Mouse (Mus musculus): Measurements from ENCODE around the gene Slc39a3. TPM values are rescaled to one million over a fixed set of nuclear protein-coding genes. Genes with fewer than 3 reads are reported as not detected.

The Slc39a3 gene
- polyA plus RNA-seq, 1 experiment, result 11.6 TPM

DNA sequence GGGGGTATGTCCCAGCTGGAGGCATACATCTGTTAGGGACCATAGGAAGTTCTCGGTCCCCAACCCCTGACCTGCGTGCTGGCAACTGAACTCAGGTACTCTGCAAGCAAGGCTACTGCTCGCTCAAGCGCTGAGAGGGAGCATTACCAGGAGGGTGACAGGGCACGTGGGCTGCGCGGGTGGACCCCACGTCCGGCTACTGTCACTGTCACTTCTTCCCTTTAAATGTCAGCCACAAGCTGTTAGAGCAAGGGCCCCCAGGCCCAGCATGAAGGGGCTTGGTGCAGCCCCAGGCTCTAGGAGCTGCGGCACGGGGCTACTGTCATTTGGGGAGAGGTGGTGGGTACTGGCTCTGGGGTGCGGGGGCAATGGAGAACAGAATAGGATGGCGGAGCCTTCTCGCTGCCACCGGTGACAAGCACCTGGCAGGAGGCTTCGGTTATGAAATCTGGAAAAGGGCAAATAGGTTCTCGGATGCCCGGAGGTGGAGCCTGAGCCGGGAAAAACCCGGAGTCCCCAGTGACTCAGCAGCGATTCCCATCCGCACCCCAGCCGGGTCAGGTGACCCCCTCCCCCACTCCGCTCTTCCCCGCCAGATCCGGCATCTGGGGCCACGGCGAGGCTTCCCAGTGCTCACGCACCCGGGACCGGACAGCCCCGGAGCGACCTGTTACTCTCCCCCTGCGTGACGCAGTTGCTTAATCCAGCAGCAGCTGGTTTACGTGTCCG is 51.8 kb downstream of the Slc39a3 start:
- Histone ChIP-seq H3K79me3 (ENCODE audit: low read depth) (no peaks in the 10 kb centered on the region), H3K79me2 (ENCODE audit: control insufficient read depth, insufficient read depth) (no peaks in the 10 kb centered on the region), H3K36me3 (ENCODE audit: control insufficient read depth, insufficient read depth) (no peaks in the 10 kb centered on the region), H3K27me3 (ENCODE audit: control insufficient read depth, insufficient read depth, insufficient read length) (no peaks in the 10 kb centered on the region), H3ac (ENCODE audit: control insufficient read depth, insufficient read length, low read depth) (no peak overlapping the region), H3K4me3 (ENCODE audit: insufficient read depth, poor library complexity, severe bottlenecking) (no peak overlapping the region)
- no peak for TF ChIP-seq CTCF (IDR thresholded peaks at IDR 0.05; ENCODE audit: control insufficient read depth, insufficient read depth, insufficient read length)
- TF ChIP-seq USF1 (IDR thresholded peaks at IDR 0.05; ENCODE audit: low read depth), result peak; percentile 38

DNA sequence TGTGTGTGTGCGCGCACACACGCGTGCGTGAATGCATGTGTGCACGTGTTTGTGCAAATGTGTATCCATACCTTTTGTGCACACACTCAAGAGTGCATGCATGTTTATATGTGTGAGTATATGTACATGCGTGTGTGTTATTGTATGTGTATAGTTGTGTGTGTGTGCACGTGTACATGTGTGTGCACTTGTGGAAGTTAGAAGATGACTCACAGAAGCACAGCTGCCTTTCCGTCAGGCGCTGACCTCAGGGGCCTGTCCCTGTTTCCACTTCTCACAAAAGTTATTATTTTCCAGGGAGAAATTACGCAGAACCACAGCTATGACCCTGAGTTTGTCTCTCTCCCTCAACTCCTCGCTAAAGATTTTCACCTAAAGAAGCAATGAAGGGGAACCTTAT is 53.0 kb downstream of the Slc39a3 start:
- Histone ChIP-seq H3K36me3 (ENCODE audit: control insufficient read depth, insufficient read depth) (no peaks in the 10 kb centered on the region), H3K79me2 (ENCODE audit: control insufficient read depth, insufficient read depth) (no peaks in the 10 kb centered on the region), H3K27me3 (ENCODE audit: control insufficient read depth, insufficient read depth, insufficient read length) (no peaks in the 10 kb centered on the region), H3K4me3 (ENCODE audit: insufficient read depth, poor library complexity, severe bottlenecking) (no peak overlapping the region), H3ac (ENCODE audit: control insufficient read depth, insufficient read length, low read depth) (no peak overlapping the region), H3K79me3 (ENCODE audit: low read depth) (no peaks in the 10 kb centered on the region)
- TF ChIP-seq FOSL1 (IDR thresholded peaks at IDR 0.05; ENCODE audit: insufficient read depth, low read length, poor library complexity, severe bottlenecking) (no peak), MYOG (IDR thresholded peaks at IDR 0.05; ENCODE audit: control insufficient read depth, extremely low read depth, insufficient read length) (no peak), USF1 (IDR thresholded peaks at IDR 0.05; ENCODE audit: low read depth) (no peak), MAX (IDR thresholded peaks at IDR 0.05) (no peak), CTCF (IDR thresholded peaks at IDR 0.05; ENCODE audit: control insufficient read depth, insufficient read depth, insufficient read length) (no peak), MYOD1 (IDR thresholded peaks at IDR 0.05; ENCODE audit: control insufficient read depth, insufficient read length, low read depth) (no peak), CEBPB (IDR thresholded peaks at IDR 0.05; ENCODE audit: low read depth) (no peak)

DNA sequence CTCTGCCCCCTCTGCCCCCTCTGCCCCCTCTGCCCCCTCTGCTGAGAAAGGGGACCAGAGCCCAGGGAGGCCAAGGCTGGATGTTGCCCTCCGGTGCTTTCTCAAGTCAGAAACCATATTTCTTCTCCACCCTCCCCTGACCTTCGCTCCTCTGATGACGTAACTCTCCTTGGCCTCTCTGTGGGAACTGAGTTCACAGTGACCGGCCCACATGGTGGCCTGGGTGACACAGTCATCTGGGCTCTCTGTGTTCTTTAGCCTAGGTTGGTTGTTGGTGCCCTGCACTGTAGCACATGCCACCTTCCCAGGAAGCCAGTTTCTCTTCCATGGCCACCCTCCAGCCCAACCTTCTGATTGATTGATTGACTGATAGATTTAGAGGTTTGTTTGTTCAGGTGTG is 54.8 kb downstream of the Slc39a3 start:
- Histone ChIP-seq H3K79me2 (ENCODE audit: control insufficient read depth, insufficient read depth) (no peaks in the 10 kb centered on the region), H3K79me3 (ENCODE audit: low read depth) (no peaks in the 10 kb centered on the region), H3K27me3 (ENCODE audit: control insufficient read depth, insufficient read depth, insufficient read length) (no peaks in the 10 kb centered on the region), H3K36me3 (ENCODE audit: control insufficient read depth, insufficient read depth) (no peaks in the 10 kb centered on the region), H3K4me3 (ENCODE audit: insufficient read depth, poor library complexity, severe bottlenecking) (no peak overlapping the region), H3ac (ENCODE audit: control insufficient read depth, insufficient read length, low read depth) (no peak overlapping the region)
- no peak for TF ChIP-seq MAX (IDR thresholded peaks at IDR 0.05)
- no peak for TF ChIP-seq MYOD1 (IDR thresholded peaks at IDR 0.05; ENCODE audit: control insufficient read depth, insufficient read length, low read depth)
- TF ChIP-seq FOSL1 (IDR thresholded peaks at IDR 0.05; ENCODE audit: insufficient read depth, low read length, poor library complexity, severe bottlenecking), result no peak
- TF ChIP-seq CEBPB (IDR thresholded peaks at IDR 0.05; ENCODE audit: low read depth), result no peak
- TF ChIP-seq MYOG (IDR thresholded peaks at IDR 0.05; ENCODE audit: control insufficient read depth, extremely low read depth, insufficient read length), result no peak
- TF ChIP-seq USF1 (IDR thresholded peaks at IDR 0.05; ENCODE audit: low read depth), result no peak
- TF ChIP-seq CTCF (IDR thresholded peaks at IDR 0.05; ENCODE audit: control insufficient read depth, insufficient read depth, insufficient read length), result no peak

DNA sequence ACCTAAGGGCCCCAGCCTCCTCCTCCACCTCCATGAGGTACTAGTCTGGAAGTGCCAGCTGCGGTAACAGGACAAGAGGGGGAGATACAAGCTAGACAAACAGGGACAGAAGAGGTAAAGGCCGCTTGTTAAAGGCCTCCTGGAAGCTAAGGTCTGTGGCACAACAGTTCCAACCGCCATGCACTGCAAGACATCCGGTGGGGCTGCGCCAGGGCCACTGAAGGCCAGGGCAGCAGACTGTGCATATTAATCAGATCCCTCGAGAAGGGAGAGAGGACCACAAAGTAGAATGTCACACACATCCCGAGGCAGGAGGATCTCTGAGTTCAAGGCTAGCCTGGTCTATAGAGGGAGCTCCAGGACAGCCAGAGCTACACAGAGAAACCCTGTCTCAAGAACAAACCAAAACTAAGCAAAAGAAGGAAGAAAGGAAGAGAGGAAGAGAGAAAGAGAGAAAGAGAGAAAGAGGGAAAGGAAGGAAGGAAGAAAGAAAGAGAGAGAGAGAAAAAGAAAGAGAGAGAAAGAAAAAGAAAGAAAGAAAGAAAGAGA is 55.6 kb downstream of the Slc39a3 start:
- H3K79me3 ChIP-seq (ENCODE audit: low read depth), result no peaks in the 10 kb centered on the region
- no peak overlapping the region for H3ac ChIP-seq (ENCODE audit: control insufficient read depth, insufficient read length, low read depth)
- TF ChIP-seq FOSL1 (IDR thresholded peaks at IDR 0.05; ENCODE audit: insufficient read depth, low read length, poor library complexity, severe bottlenecking) (no peak), USF1 (IDR thresholded peaks at IDR 0.05; ENCODE audit: low read depth) (no peak), CTCF (IDR thresholded peaks at IDR 0.05; ENCODE audit: control insufficient read depth, insufficient read depth, insufficient read length) (no peak), MAX (IDR thresholded peaks at IDR 0.05) (no peak), MYOD1 (IDR thresholded peaks at IDR 0.05; ENCODE audit: control insufficient read depth, insufficient read length, low read depth) (no peak), CEBPB (IDR thresholded peaks at IDR 0.05; ENCODE audit: low read depth) (no peak), MYOG (IDR thresholded peaks at IDR 0.05; ENCODE audit: control insufficient read depth, extremely low read depth, insufficient read length) (no peak)
- H3K36me3 ChIP-seq (ENCODE audit: control insufficient read depth, insufficient read depth), result no peaks in the 10 kb centered on the region
- no peak overlapping the region for H3K4me3 ChIP-seq (ENCODE audit: insufficient read depth, poor library complexity, severe bottlenecking)
- no peaks in the 10 kb centered on the region for H3K79me2 ChIP-seq (ENCODE audit: control insufficient read depth, insufficient read depth)
- H3K27me3 ChIP-seq (ENCODE audit: control insufficient read depth, insufficient read depth, insufficient read length), result no peaks in the 10 kb centered on the region

Other genes with a start within 250 kb of the Slc39a3 start
- 106 TPM for gene Sf3a2, start 239.2 kb downstream of the Slc39a3 start, polyA plus RNA-seq (2012; fragmentation: generic; extraction: Trizol)
- gene Plekhj1, start 238.8 kb downstream of the Slc39a3 start, polyA plus RNA-seq (2012; fragmentation: generic; extraction: Trizol), result 74.8 TPM
- gene Amh, start 232.2 kb downstream of the Slc39a3 start, polyA plus RNA-seq (2012; fragmentation: generic; extraction: Trizol), result 0.87 TPM
- 29.2 TPM for gene Jsrp1, start 223.9 kb downstream of the Slc39a3 start, polyA plus RNA-seq (2012; fragmentation: generic; extraction: Trizol)
- gene Oaz1, start 210.8 kb downstream of the Slc39a3 start, polyA plus RNA-seq (2012; fragmentation: generic; extraction: Trizol), result 1,494 TPM
- gene Lingo3, start 193.4 kb downstream of the Slc39a3 start, polyA plus RNA-seq (2012; fragmentation: generic; extraction: Trizol), result 0.05 TPM
- gene Lsm7, start 182.2 kb downstream of the Slc39a3 start, polyA plus RNA-seq (2012; fragmentation: generic; extraction: Trizol), result 297 TPM
- 31.2 TPM for gene Sppl2b, start 182.2 kb downstream of the Slc39a3 start, polyA plus RNA-seq (2012; fragmentation: generic; extraction: Trizol)
- gene Tmprss9, start 165.6 kb downstream of the Slc39a3 start, polyA plus RNA-seq (2012; fragmentation: generic; extraction: Trizol), result 0.02 TPM
- gene Timm13, start 136.5 kb downstream of the Slc39a3 start, polyA plus RNA-seq (2012; fragmentation: generic; extraction: Trizol), result 263 TPM
- gene Lmnb2, start 119.2 kb downstream of the Slc39a3 start, polyA plus RNA-seq (2012; fragmentation: generic; extraction: Trizol), result 66.4 TPM
- 37.2 TPM for gene Gadd45b, start 107.4 kb downstream of the Slc39a3 start, polyA plus RNA-seq (2012; fragmentation: generic; extraction: Trizol)
- gene Gng7, start 22.5 kb downstream of the Slc39a3 start, polyA plus RNA-seq (2012; fragmentation: generic; extraction: Trizol), result 0.25 TPM
- gene Diras1, start 11.8 kb downstream of the Slc39a3 start, polyA plus RNA-seq (2012; fragmentation: generic; extraction: Trizol), result 0.28 TPM
- gene Sgta, start 22.8 kb upstream of the Slc39a3 start, polyA plus RNA-seq (2012; fragmentation: generic; extraction: Trizol), result 154 TPM
- 67.3 TPM for gene Thop1, start 32.6 kb upstream of the Slc39a3 start, polyA plus RNA-seq (2012; fragmentation: generic; extraction: Trizol)
- 0.06 TPM for gene Creb3l3, start 61.4 kb upstream of the Slc39a3 start, polyA plus RNA-seq (2012; fragmentation: generic; extraction: Trizol)
- gene Map2k2, start 68.5 kb upstream of the Slc39a3 start, polyA plus RNA-seq (2012; fragmentation: generic; extraction: Trizol), result 92.2 TPM
- gene Zbtb7a, start 97.8 kb upstream of the Slc39a3 start, polyA plus RNA-seq (2012; fragmentation: generic; extraction: Trizol), result 19.9 TPM
- 31.6 TPM for gene Pias4, start 130.5 kb upstream of the Slc39a3 start, polyA plus RNA-seq (2012; fragmentation: generic; extraction: Trizol)
- gene Eef2, start 139.2 kb upstream of the Slc39a3 start, polyA plus RNA-seq (2012; fragmentation: generic; extraction: Trizol), result 2,537 TPM
- gene Dapk3, start 145.6 kb upstream of the Slc39a3 start, polyA plus RNA-seq (2012; fragmentation: generic; extraction: Trizol), result 72.8 TPM
- gene 4930442H23Rik, start 146.4 kb upstream of the Slc39a3 start, polyA plus RNA-seq (2012; fragmentation: generic; extraction: Trizol), result 0.07 TPM
- 0.18 TPM for gene Nmrk2, start 164.6 kb upstream of the Slc39a3 start, polyA plus RNA-seq (2012; fragmentation: generic; extraction: Trizol)
- 0.26 TPM for gene Atcay, start 193.4 kb upstream of the Slc39a3 start, polyA plus RNA-seq (2012; fragmentation: generic; extraction: Trizol)
- gene Zfr2, start 195.7 kb upstream of the Slc39a3 start, polyA plus RNA-seq (2012; fragmentation: generic; extraction: Trizol), result 0.19 TPM
- 0.98 TPM for gene Matk, start 215.5 kb upstream of the Slc39a3 start, polyA plus RNA-seq (2012; fragmentation: generic; extraction: Trizol)
- 174 TPM for gene Mrpl54, start 229.5 kb upstream of the Slc39a3 start, polyA plus RNA-seq (2012; fragmentation: generic; extraction: Trizol)
- 103 TPM for gene Apba3, start 229.5 kb upstream of the Slc39a3 start, polyA plus RNA-seq (2012; fragmentation: generic; extraction: Trizol)